Mouse (Mus musculus) cortical plate, adult 2 months (tissue): ENCODE measurements around the gene Ccr5.

ENCODE experiments used
- CTCF ChIP-seq: fragments of 200-500 bp; IDR thresholded peaks from 2 replicates; pipeline ENCODE4 v1.5.1; 2011; ENCODE audit warnings: mild to moderate bottlenecking, control low read depth, low read length; ENCODE audit not compliant: insufficient read depth; ENCODE audit errors: extremely low read depth
- POLR2A ChIP-seq: fragments of 200-500 bp; IDR thresholded peaks from 2 replicates; pipeline ENCODE4 v1.6.1; 2011; ENCODE audit warnings: mild to moderate bottlenecking, low read length, control low read depth; ENCODE audit not compliant: insufficient read depth; ENCODE audit errors: extremely low read depth

DNA sequence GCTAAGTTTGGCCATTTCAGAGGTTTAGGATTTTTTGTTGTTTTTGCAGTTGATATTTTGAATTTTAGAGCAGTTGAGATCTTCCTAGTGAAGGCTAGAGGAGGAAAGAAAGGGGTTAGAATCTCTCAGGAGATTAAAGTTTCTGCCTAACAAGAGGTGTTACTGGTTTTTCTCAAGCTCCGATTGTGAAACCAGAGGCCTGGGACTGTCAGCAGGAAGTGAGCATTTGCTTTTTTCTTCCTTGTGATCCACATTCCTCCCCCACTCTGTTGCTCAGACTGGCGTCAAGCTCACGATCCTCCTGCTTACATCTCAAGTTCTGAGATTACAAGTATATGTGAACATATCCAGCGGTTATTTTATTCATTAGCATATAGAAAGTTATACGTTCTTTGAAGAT is 5.0 kb downstream of the Ccr5 start:
- TF ChIP-seq CTCF (no peak), POLR2A (no peak)
